Mouse (Mus musculus) Muller cell, postnatal 12 days (primary cell): Measurements from ENCODE around the gene Carhsp1.

ENCODE experiments used
- DNase-seq: peaks from one replicate; pipeline ENCODE4 v3.0.0-alpha.2; 2015; ENCODE audit errors: inconsistent ontology term

The Carhsp1 gene

DNA sequence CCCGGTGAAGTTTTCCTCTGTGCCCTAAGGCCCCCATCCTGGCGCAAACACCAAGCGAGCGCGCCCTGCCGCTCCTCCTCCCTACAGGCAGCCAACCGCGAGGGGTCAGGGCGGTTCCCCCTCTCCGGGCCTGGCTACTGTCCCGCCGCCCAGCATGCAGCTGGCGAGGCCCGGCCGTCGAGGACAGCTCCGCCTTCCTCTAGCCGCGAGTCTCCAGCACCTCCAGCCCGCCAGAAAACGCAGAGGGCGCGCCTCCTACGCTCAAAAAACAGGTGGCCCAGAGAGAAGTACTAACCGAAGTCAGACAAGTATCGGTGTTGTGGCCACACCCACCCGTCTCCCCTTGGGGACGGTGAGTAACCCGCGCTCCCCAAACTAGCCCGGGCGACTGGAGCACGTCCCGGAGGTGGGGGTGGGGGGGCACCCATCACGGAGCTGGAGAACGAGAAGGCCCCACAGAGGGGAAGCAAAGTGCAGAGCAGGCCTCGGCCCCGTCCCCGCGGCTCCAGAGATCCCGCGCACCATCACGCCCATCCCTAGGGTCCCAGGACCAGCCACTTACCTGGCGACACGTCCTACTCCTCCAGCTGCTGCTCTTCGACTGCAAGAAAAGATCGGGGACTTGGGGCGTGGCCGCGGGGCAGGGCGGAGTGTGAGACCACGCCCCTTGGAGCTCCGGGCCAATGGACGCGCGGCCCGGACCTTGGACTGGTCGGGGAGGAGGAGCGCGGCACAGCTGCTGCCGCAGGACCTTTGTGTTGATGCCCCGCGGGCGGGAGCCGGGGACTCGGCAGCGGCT, at the start of gene Carhsp1:
Gene Carhsp1, minus strand, starts transcription at position 605 of the 799 bp plus-strand sequence.
- peak; percentile 98 for DNase-seq

DNA sequence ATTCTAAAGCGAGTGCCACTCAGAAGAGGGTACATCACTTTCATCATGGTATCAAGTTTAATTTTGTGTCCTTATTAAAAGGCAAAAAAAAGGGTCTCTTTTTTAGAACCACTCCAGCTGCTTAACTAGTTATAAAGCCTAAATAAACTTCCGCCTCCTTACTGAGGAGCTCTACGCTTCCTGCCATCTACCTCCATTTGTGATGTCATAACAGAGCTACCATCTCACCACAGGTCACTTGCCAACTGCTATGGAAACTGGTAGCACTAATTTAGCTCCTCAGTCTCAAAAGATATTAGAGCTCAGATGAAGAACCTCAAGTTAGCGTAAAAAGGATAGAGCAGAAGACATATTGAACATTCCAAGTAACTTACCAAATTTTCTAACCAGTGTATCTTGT, 48.5 kb upstream of the Carhsp1 start:
- DNase-seq, result no peak

DNA sequence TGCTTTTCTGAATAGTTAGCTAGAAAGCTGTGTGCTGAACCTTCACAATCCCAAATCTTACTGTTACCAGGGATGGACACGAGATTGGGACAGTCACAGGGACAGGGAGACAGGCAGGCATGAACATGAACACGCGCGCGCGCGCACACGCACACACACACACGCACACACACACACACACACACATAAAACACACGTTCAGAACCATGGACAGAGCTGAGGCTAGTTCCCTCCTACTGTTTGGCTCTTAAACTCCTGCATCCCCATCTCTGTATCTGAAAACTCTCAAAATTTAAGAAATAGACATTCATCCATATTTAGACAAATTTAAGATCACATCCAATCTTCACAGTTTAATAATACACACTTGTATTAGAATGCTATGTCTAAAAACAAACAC, 45.8 kb upstream of the Carhsp1 start:
- no peak for DNase-seq

DNA sequence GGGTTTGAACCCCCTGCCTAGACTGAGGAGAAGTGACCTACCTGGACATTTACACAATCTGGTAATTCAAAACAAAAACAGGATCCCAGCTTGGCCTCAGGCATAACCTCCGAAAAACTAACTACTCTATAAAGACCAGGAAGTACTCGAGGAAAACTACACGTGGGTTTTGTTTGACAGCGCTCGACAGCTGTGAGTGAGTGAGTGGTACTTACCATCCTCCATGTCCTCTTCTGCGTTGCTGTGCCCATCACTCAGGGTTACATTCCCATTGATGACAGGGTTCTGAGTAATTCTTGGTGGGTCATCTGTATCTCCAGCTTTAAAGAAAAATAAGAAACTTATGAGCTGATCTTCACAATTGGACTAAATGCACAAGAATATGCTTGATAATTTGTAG, 44.3 kb upstream of the Carhsp1 start:
- no peak for DNase-seq

DNA sequence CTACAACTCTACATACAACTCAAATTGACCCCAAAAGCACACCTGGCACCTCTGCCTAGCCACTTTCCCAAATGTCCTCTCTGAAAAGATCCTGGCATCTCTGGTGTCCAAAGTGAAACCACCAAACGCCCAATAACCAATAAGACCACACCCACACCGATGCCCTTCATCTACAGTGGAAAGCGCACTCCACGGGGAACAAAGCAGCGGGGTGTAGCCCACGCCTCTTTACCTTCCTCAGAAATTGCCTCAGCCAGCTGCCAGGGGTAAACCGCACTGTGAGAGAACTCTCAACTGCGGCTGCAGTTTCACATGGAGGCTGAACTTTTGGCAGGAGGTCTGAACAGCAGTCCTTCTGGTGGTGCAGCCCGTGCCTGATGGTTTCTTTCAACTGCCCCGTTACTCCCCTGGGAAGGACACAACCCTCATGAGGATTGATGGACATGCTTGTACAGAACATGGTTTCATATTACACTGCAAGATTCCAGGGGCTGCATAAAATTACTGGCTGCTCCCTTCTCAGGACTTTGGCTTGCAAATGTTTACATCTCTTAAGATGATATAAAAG, 43.6 kb upstream of the Carhsp1 start:
- no peak for DNase-seq

DNA sequence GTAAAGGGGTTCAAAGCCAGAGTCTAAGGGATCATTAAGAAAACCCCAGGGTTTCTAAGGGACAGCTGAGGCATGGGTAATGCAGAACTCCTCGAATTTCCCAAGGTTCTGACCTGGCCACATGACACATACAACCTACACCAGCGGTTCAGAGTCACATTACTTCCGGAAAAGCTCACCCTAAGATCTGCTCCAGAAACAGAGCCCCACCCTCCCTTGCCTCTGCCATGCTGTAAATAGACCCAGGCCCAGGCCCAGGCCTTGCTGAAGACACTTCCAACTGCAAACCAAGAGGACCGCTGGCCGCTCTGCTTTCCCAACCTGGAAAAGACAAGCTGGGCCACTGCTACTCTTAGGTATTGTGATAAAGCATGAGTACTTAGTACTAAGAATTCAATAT, 42.9 kb upstream of the Carhsp1 start:
- no peak for DNase-seq

DNA sequence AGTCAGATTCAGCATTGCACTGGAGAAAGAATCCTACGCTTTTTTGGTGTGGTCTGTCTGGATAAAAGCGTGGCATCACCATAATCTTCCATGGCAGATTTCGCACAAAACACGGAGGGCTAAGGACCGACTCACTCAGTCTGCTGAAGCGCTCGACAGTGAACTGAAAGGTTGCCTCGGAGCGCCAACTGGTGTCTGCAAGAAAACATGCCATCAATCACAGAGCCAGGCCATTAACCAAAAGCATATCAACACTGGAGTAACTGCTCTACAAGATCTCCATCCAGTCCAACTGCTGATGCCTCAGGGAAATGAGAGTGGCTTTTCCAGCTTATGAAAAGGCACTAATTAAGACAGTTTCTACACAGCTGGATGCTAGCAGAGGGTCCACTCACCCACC, 40.0 kb upstream of the Carhsp1 start:
- DNase-seq, result no peak

DNA sequence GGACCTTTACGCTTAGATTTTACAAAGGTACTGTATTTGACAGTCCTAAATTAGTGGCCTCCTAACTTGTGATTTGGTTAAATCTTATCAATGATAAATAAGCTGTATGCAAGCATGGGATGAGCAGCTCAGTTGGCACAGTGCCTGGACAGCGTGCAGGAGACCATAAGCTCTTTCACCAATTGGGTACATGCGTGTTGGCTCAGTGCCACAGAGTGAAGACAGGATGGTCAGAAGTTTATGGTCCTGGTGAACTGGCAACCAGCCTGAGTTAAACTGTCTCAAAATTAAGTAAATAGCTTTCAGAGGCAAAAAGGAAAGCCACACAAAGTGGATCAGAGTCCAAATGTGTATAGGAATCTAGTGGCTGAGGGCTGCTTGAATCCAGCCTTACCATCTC, 28.6 kb upstream of the Carhsp1 start:
- DNase-seq, result no peak

DNA sequence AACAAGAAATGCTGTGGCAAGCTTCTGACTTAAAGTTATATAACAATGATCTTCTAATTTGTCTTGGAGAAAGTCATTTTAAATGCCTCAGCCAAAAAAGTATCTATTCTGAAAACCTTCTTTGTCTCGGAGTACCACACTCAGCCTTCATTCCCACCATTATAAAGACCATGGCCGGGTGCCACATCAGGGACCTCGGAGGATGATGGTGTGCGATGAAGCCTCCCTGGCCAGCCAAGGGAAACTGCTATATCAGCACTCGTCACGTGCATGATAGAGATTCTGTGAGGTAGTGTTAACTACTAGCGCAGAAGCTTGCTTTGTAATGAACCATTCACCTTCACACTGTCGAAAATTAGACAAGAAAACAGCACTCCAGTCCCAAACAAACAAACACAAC, 27.6 kb upstream of the Carhsp1 start:
- no peak for DNase-seq

DNA sequence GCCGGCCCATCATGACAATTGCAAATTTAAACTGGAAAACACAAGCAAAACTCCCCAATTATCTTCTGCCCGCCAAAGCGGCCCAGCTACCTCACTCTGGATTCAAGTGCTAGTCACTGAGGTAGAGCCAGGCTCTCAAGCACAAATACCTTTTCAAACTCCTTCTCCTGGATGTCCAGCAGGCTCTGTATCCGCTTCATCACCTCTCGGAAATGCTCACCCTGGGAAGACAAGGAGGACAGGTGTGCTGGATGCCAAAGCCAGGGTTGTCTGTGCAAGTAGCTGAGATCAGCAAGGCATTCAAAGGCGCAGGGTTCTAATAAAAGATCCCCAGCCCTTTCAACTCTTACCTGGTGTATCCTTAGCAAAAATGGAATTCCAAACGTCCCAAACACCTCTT, 19.3 kb upstream of the Carhsp1 start:
- DNase-seq, result no peak

DNA sequence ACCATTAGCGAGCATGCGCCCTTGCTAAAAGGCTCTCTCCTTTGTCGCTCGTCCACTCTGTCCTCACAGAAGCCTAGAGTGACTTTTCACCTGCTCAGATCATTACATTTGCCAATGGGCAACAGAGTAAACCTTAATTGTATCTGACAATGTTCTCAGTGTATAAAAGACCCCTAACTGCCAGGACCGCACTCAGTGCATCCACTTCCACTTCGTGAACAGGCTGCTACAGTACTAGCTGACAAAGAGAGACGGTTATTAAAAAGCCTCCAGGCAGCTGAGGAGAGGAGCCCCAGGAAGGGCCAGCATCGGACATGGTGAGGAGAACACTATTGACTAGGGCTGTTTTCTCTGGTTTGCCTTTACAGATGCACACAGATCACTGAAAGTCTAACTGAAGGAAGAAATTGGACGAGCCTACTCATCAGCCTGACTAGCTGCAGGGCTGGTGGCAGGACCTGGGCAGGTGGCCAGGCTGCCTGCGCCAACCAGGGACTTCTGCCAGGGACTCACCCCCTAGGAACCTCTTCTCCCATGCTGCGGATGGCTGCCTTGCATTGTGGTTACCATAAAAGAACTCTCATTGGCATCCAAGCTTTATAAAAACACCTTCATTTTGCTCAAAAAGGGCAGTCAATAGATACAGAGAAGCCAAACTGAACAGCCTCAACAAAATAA, 18.2 kb upstream of the Carhsp1 start:
- peak; percentile 93 for DNase-seq

DNA sequence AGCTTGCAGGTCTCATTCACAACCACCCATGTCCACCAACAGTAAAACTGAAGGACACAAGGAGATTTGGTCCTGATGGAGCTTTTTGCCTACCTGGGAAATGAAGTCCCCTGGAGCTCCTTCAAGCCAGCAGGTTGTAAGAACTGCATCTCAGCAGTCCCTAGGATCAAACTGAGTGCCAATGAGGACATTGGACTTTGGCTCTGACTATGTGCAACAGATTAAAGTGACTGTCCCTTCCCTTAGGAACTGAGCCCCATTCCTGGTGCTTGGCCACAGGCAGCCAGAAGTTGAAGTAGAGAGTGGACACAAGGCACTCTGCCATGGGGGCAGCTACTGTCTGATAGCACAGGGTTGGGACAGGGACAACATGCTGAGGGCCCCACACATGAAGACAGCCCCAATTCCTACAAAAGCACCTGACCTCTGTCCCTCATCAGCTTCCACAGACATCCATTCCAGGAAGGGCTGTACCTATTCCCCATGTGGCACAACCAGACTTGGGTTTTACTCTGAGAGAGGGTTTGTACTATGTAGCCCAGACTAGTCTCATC, 15.7 kb upstream of the Carhsp1 start:
- no peak for DNase-seq

DNA sequence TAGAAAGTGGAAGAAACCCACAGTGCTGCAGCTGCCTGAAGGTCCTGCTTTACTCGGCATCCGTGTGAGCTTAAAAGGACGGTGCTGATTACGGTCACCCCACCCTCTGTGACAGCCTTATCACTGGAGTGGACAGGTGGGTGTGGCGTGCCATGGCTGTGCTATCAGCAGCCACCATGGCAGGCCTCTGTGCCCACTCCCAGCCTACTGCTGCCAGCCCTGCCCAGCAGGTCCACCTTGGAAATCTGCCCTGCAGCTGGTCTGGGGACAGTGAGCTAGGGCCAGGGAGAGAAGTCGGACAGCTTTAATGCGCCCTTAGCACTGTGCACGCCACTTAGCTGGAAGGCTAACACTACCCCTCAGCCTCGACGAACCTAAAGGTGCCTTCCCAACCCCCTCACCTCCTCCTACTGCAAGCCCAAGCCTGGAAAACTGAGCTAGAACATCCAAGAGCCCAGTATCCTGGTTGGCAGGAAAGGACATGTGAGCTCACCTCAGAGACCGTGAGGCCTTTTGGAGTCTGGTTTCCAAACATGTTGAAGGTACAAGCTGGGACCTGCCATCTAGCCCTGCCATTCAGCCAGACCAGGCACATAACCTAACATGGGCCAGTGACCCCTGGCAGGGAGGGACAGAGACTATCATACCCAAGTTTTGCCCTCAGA, 15.0 kb upstream of the Carhsp1 start:
- no peak for DNase-seq

DNA sequence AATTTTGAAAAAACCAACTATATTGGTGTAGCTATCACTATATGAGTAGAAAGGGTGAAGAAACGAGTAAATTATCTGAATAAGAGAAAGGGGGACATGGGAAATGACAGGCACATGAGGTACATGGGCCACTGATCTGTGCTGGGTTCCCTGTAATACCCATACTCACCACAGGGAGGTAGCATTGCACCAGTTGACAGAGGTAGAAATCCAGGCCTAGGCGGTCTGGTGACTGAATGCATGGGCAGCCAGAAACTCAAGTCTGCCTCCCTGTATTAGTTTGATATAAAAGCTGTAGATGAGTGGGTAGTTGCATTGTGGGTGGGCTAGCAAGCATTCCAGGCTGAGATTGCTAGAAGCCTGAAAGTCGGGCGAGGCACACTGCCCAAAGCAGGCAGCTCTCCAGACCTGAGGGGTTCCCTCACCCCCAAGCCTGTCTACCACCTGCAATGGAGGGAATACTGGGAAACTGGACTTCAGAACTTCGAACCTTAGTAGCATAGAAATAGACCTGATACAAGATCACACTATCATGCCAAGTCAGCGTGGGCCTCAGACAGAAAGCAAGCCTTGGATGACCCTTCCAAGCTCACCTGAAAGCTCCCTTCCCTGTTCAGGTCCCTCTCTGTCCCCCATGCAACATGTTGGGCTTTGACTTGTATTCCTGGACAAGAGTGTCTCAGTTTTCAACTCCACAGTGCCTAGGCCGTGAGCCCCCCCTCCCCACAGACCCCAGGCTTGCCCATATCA, 14.3 kb upstream of the Carhsp1 start:
- DNase-seq, result peak; percentile 51

DNA sequence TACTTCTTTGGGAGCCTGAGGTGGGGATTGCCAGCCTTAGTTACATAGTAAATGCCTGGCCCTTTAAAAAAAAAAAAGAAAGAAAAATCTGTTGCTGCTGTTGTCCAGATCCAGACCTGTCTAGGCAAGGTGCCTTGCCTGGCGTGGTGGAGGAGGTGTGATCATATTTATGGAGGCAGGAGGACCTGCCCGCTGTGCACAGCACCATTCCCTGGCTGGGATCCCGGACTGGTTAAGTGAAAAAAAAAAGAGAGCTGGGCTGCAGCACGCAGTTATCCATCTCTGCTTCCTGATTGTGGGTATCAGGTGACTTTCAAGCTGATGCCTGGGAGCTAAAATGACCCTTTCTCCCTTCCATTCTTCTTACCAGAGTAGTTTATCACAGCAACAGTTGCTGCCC, 13.1 kb upstream of the Carhsp1 start:
- DNase-seq, result no peak

DNA sequence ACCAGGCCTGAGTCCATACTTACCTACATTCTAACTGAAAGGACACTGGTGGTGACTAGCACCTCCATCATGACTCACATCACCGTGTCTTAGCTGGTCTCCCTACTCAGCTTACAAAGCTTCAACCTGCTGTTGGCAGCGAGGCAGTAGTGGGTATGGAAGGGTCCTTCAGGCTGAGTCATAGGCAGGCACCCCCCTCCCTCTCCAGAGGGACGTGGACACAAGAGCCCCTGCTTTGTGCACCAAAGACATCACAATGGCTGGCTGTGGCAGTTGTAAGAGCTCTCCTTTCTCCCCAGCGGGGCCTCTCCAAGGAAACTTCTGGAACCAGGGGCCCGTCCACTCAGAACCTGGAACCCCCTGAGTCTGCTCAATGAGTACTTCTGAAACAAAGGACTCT, 8.5 kb upstream of the Carhsp1 start, which contains the start of gene Gm5767:
Gene Gm5767, plus strand, starts transcription at position 301 of the 400 bp plus-strand sequence.
- no peak for DNase-seq

DNA sequence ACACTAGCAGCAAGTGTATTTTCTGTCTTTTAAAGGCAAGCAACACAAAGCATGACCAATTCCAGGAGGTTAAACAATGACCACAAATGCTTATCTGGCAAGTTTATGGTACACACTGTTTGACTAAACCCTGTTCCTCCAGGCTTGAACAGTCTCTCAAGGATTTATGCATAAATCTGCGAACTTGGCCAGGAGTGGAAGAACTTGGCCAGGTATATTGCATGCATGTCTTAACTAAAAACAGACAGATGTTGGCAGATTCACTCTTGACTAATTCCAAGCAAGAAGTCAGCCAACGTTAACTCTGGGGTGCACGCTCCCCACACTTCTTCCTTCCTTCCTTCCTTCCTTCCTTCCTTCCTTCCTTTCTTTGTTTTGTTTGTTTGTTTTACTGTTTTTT, 7.8 kb upstream of the Carhsp1 start:
- no peak for DNase-seq

DNA sequence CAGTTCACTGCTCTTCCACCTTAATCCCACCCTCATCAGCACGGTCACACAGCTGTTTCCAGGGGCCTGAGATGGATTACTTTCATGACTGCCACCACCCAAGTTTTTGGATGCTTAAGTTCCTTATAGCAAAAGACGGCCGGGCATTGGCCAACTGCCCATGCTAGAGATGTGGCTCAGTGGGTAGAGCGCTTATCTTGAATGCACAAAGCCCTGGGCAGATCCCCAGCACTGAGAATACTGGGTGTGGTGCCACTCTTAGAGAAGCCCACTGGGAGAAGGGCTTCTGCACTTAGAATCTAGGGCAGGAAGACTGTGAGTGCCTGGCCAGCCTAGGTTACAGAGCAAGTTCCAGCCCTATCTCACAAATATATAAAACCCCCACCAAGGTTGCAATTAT, 6.7 kb upstream of the Carhsp1 start:
- no peak for DNase-seq

DNA sequence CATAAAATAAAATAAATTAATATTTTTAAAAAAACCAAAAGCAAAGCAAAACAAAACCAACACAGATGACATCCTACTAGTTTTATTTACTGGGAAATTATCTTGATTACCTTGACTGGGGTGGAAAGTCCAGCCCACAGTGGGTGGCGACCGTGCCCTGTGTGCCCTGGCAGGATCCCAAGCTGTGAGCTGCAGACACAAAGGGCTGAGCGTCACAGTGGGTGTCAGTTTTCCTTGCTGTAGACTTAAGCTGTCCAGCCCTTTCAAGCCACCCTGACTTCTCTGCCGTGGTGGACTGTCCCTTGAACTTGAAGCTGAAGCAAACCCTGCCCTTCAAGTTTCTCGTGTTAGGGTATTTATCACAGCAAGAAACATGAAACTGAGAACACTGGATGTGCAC, 6.1 kb upstream of the Carhsp1 start:
- no peak for DNase-seq

DNA sequence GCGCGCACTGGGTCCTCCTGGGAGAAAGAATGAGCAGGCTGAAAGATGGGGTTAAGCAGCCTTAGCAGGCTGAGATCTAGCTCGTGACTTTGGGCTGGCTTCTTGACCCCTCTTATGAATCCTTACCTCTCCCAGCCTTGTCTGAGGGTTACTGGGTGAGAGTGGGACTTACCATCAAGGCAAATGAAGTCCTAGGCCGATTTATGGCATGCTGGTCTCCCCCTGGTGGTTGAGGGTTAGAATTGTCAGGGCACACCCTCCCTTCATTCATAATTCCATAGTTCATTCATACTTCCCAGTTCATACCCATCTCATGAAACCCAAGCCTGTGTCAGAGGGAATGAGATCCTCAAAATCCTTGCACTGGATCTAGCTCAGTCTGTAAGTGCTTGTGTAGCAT, 4.8 kb upstream of the Carhsp1 start:
- DNase-seq, result peak; percentile 43

DNA sequence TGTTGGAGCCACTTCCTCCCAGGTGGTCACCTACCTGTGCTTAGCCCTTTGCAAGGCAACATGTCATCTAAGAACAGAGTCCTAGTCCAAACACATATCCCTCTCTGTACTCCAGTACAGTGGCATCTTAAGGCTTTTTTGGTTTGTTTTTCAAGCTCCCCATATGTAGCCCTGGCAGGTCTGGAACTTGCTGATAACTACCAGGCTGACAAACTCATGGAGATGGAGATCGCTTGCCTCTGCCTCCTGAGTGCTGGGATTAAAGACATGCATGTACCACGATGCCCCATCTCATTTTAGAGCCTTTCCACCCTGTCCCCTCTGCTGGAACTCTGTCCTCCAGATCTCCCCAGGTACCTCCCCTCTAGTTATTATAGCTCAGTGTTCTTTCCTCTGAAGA, 4.3 kb upstream of the Carhsp1 start:
- DNase-seq, result no peak
